Mouse (Mus musculus): ENCODE data around the gene Tmem191c. TPM values are rescaled to one million over a fixed set of nuclear protein-coding genes. Genes with fewer than 3 reads are reported as not detected.
A peak's percentile ranks its signal among the peaks of the same experiment; 100 is the strongest.

Tmem191c gene
- polyA plus RNA-seq, 1 experiment = 13.6 TPM

- Histone ChIP-seq H3K4me1 (ENCODE audit: control insufficient read depth, insufficient read depth, low read length) (peaks cover 9% of the 10 kb centered on the region), H3K4me3 (ENCODE audit: insufficient read depth, low read length) (no peak overlapping the region), H3K27ac (ENCODE audit: insufficient read depth, low read depth, low read length) (no peak overlapping the region)
- no peak for TF ChIP-seq POLR2A (IDR thresholded peaks at IDR 0.05; ENCODE audit: borderline replicate concordance, low read depth, low read length)
- no peak for TF ChIP-seq CTCF (IDR thresholded peaks at IDR 0.05; ENCODE audit: low read depth, low read length)
Measured at GRCm38 (mm10) chr16:17258917-17259316, 17.0 kb upstream of the Tmem191c start.

- H3K27ac ChIP-seq (ENCODE audit: insufficient read depth, low read depth, low read length) = no peak overlapping the region
- no peak overlapping the region for H3K4me3 ChIP-seq (ENCODE audit: insufficient read depth, low read length)
- peaks cover 9% of the 10 kb centered on the region for H3K4me1 ChIP-seq (ENCODE audit: control insufficient read depth, insufficient read depth, low read length)
- no peak for TF ChIP-seq CTCF (IDR thresholded peaks at IDR 0.05; ENCODE audit: low read depth, low read length)
- no peak for TF ChIP-seq POLR2A (IDR thresholded peaks at IDR 0.05; ENCODE audit: borderline replicate concordance, low read depth, low read length)
Measured at GRCm38 (mm10) chr16:17261341-17261740, 14.5 kb upstream of the Tmem191c start.

- TF ChIP-seq POLR2A (IDR thresholded peaks at IDR 0.05; ENCODE audit: borderline replicate concordance, low read depth, low read length) (no peak), CTCF (IDR thresholded peaks at IDR 0.05; ENCODE audit: low read depth, low read length) (no peak)
- no peak overlapping the region for H3K27ac ChIP-seq (ENCODE audit: insufficient read depth, low read depth, low read length)
- peaks cover 1% of the 10 kb centered on the region; the same call in 1 of the 2 replicates for H3K4me1 ChIP-seq (ENCODE audit: control insufficient read depth, insufficient read depth, low read length)
- no peak overlapping the region for H3K4me3 ChIP-seq (ENCODE audit: insufficient read depth, low read length)
Measured at GRCm38 (mm10) chr16:17266113-17266512, 9.8 kb upstream of the Tmem191c start.

GRCm38 (mm10) chr16:17267937-17268336 is 7.9 kb upstream of the Tmem191c start:
- Histone ChIP-seq H3K27ac (ENCODE audit: insufficient read depth, low read depth, low read length) (no peak overlapping the region), H3K4me1 (ENCODE audit: control insufficient read depth, insufficient read depth, low read length) (no peaks in the 10 kb centered on the region), H3K4me3 (ENCODE audit: insufficient read depth, low read length) (no peak overlapping the region)
- TF ChIP-seq CTCF (IDR thresholded peaks at IDR 0.05; ENCODE audit: low read depth, low read length) = no peak
- TF ChIP-seq POLR2A (IDR thresholded peaks at IDR 0.05; ENCODE audit: borderline replicate concordance, low read depth, low read length) = no peak

- TF ChIP-seq CTCF (IDR thresholded peaks at IDR 0.05; ENCODE audit: low read depth, low read length) (no peak), POLR2A (IDR thresholded peaks at IDR 0.05; ENCODE audit: borderline replicate concordance, low read depth, low read length) (no peak)
- Histone ChIP-seq H3K4me1 (ENCODE audit: control insufficient read depth, insufficient read depth, low read length) (no peaks in the 10 kb centered on the region), H3K27ac (ENCODE audit: insufficient read depth, low read depth, low read length) (no peak overlapping the region), H3K4me3 (ENCODE audit: insufficient read depth, low read length) (no peak overlapping the region)
Measured at GRCm38 (mm10) chr16:17269872-17270271, 6.0 kb upstream of the Tmem191c start.

- Histone ChIP-seq H3K27ac (ENCODE audit: insufficient read depth, low read depth, low read length) (no peak overlapping the region), H3K4me1 (ENCODE audit: control insufficient read depth, insufficient read depth, low read length) (no peaks in the 10 kb centered on the region), H3K4me3 (ENCODE audit: insufficient read depth, low read length) (no peak overlapping the region)
- TF ChIP-seq CTCF (IDR thresholded peaks at IDR 0.05; ENCODE audit: low read depth, low read length) (no peak), POLR2A (IDR thresholded peaks at IDR 0.05; ENCODE audit: borderline replicate concordance, low read depth, low read length) (no peak)
Measured at GRCm38 (mm10) chr16:17271124-17271523, 4.8 kb upstream of the Tmem191c start.

GRCm38 (mm10) chr16:17271856-17272255 is 4.0 kb upstream of the Tmem191c start:
- no peak overlapping the region for H3K4me3 ChIP-seq (ENCODE audit: insufficient read depth, low read length)
- TF ChIP-seq CTCF (IDR thresholded peaks at IDR 0.05; ENCODE audit: low read depth, low read length) (no peak), POLR2A (IDR thresholded peaks at IDR 0.05; ENCODE audit: borderline replicate concordance, low read depth, low read length) (no peak)
- no peak overlapping the region for H3K27ac ChIP-seq (ENCODE audit: insufficient read depth, low read depth, low read length)
- no peaks in the 10 kb centered on the region for H3K4me1 ChIP-seq (ENCODE audit: control insufficient read depth, insufficient read depth, low read length)

- no peaks in the 10 kb centered on the region for H3K4me1 ChIP-seq (ENCODE audit: control insufficient read depth, insufficient read depth, low read length)
- peak overlapping the region; percentile 61 for H3K4me3 ChIP-seq (ENCODE audit: insufficient read depth, low read length)
- H3K27ac ChIP-seq (ENCODE audit: insufficient read depth, low read depth, low read length) = no peak overlapping the region
- TF ChIP-seq POLR2A (IDR thresholded peaks at IDR 0.05; ENCODE audit: borderline replicate concordance, low read depth, low read length) (no peak), CTCF (IDR thresholded peaks at IDR 0.05; ENCODE audit: low read depth, low read length) (peak; percentile 68; the same call in 1 of the 2 replicates)
Measured at GRCm38 (mm10) chr16:17276164-17277151, 581 bp downstream of the Tmem191c start.

- H3K27ac ChIP-seq (ENCODE audit: insufficient read depth, low read depth, low read length) = no peak overlapping the region
- no peaks in the 10 kb centered on the region for H3K4me1 ChIP-seq (ENCODE audit: control insufficient read depth, insufficient read depth, low read length)
- no peak for TF ChIP-seq POLR2A (IDR thresholded peaks at IDR 0.05; ENCODE audit: borderline replicate concordance, low read depth, low read length)
- TF ChIP-seq CTCF (IDR thresholded peaks at IDR 0.05; ENCODE audit: low read depth, low read length) = no peak
- H3K4me3 ChIP-seq (ENCODE audit: insufficient read depth, low read length) = no peak overlapping the region
Measured at GRCm38 (mm10) chr16:17277342-17278211, 1.7 kb downstream of the Tmem191c start.

All from bone marrow macrophage, adult 2 months (primary cell).